Mouse (Mus musculus) testis, adult 2 months (tissue): ENCODE results near the gene Rims3.

Experiments
- CTCF ChIP-seq: fragments of 200-500 bp; IDR thresholded peaks from 2 replicates; pipeline ENCODE4 v1.5.1; 2012; ENCODE audit warnings: low read depth, mild to moderate bottlenecking, inconsistent platforms, low read length, moderate library complexity; ENCODE audit not compliant: control insufficient read depth, insufficient read depth, insufficient replicate concordance
- POLR2A ChIP-seq: fragments of 200-500 bp; IDR thresholded peaks from 2 replicates; pipeline ENCODE4 v1.6.1; 2012; ENCODE audit warnings: low read depth, mild to moderate bottlenecking, inconsistent platforms, low read length, moderate library complexity; ENCODE audit not compliant: control insufficient read depth

GRCm38 (mm10) chr4:120817951-120818350, 36.7 kb upstream of the Rims3 start:
- TF ChIP-seq POLR2A (no peak), CTCF (no peak)
